Mouse (Mus musculus): ENCODE results near the gene Gm20890.
"Not testable (repeated sequence)": the region's sequence is repeated elsewhere in the genome, so short reads cannot be mapped to it uniquely, and the experiment has no call there.

The Gm20890 gene

GRCm38 (mm10) chrY:26776699-26777098 lies at the start of gene Gm20890:
Gm20890 (minus strand) TSS chrY:26776799.
- DNase-seq, result not testable (repeated sequence)

Data from thymus, postnatal 14 days (tissue).